15 mouse cellular contexts compared by ENCODE assay signal in the genomic region with DNA sequence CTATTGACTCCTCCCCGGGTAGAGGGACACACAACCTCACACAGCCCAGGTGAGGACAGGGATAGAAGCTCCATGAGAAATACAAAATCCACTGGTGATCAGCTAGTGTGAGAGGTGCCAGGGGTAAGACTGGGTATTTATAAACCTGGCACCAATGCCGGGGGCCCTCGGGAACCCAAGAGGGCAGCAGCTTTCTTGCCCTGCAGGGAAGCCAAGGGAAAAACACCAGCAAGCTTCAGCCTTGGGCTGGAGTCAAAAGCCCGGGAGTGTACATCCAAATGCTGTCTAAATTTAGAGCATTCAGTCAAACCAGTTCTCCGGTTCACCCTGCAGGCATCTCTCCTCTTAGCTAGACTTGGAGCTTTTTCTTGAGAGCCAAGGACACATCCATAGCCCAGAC. TPM values are rescaled to one million over a fixed set of nuclear protein-coding genes. Genes with fewer than 3 reads are reported as not detected.
DNase-seq lines count a peak whose midpoint lies in the region; ATAC-seq and TF ChIP-seq lines count a peak whose summit lies in the region.
"Had no signal": no experiment of that assay in that cellular context is flagged by ENCODE, and none has a peak within 500 bp of the region (broad histone marks: within the 10 kb centered on the region; RNA-seq: fewer than 3 reads in every experiment).

No protein-coding gene starts in this region.

- H3K4me3 ChIP-seq in heart, embryonic 11.5 days (ENCODE audit: low read depth, low read length): no peak overlapping the region
- H3K4me3 ChIP-seq in kidney, adult 2 months (ENCODE audit: insufficient read depth, low read depth, low read length): no peak overlapping the region
- H3K4me3 ChIP-seq in forebrain, embryonic 13.5 days: no peak overlapping the region
- no peak overlapping the region for H3K4me3 ChIP-seq in forebrain, embryonic 12.5 days (replicated peaks)
- H3K4me3 ChIP-seq: erythroblast, embryonic 14.5 days; limb, embryonic 12.5 days had no signal

- no peaks in the 10 kb centered on the region for H3K9me3 ChIP-seq in heart, embryonic 11.5 days (replicated peaks; ENCODE audit: control insufficient read depth, low read length)
- no peaks in the 10 kb centered on the region for H3K9me3 ChIP-seq in forebrain, embryonic 13.5 days (replicated peaks)
- no peaks in the 10 kb centered on the region for H3K9me3 ChIP-seq in forebrain, embryonic 12.5 days
- H3K9me3 ChIP-seq: limb, embryonic 12.5 days had no signal

- H3K27me3 ChIP-seq in heart, embryonic 11.5 days (ENCODE audit: control insufficient read depth, insufficient read depth, low read length): no peaks in the 10 kb centered on the region
- H3K27me3 ChIP-seq in kidney, adult 2 months (replicated peaks; ENCODE audit: control insufficient read depth, insufficient read depth, low read length): no peaks in the 10 kb centered on the region
- no peaks in the 10 kb centered on the region for H3K27me3 ChIP-seq in forebrain, embryonic 13.5 days
- H3K27me3 ChIP-seq in forebrain, embryonic 12.5 days: no peaks in the 10 kb centered on the region
- H3K27me3 ChIP-seq: limb, embryonic 12.5 days had no signal

- no peak for ATAC-seq in heart, embryonic 11.5 days (replicated peaks; ENCODE audit: insufficient number of reproducible peaks, low FRiP score, low TSS enrichment)
- ATAC-seq in forebrain, embryonic 13.5 days: no peak
- ATAC-seq in forebrain, embryonic 12.5 days (ENCODE audit: low FRiP score): no peak
- ATAC-seq: intestine, embryonic 16.5 days had no signal

- H3K4me2 ChIP-seq in heart, embryonic 11.5 days: no peak overlapping the region
- H3K4me2 ChIP-seq in forebrain, embryonic 13.5 days: no peak overlapping the region
- H3K4me2 ChIP-seq in forebrain, embryonic 12.5 days: no peak overlapping the region
- H3K4me2 ChIP-seq: limb, embryonic 12.5 days; midbrain, embryonic 11.5 days had no signal

- DNase-seq in heart, adult 18-20 months: peak; percentile 61 to 80
- DNase-seq in cerebellum, postnatal 10 days: peak; percentile 59 to 77
- peak; percentile 23 to 46 for DNase-seq in gastrocnemius, postnatal 36 days
- no peak for DNase-seq in kidney, adult 2 months
- DNase-seq: kidney, postnatal 36 days; lung, postnatal 36 days had no signal

- no peak overlapping the region for H3K27ac ChIP-seq in heart, embryonic 11.5 days (ENCODE audit: low read depth, low read length)
- H3K27ac ChIP-seq in kidney, adult 2 months (ENCODE audit: insufficient read depth, low read depth, low read length): no peak overlapping the region
- no peak overlapping the region for H3K27ac ChIP-seq in forebrain, embryonic 13.5 days
- no peak overlapping the region for H3K27ac ChIP-seq in forebrain, embryonic 12.5 days
- H3K27ac ChIP-seq: limb, embryonic 12.5 days had no signal

- no peak for TF ChIP-seq POLR2A in kidney, adult 2 months (IDR thresholded peaks at IDR 0.05; ENCODE audit: low read depth, low read length)

- no peaks in the 10 kb centered on the region for H3K4me1 ChIP-seq in heart, embryonic 11.5 days (ENCODE audit: control insufficient read depth, insufficient read depth, low read length)
- no peaks in the 10 kb centered on the region for H3K4me1 ChIP-seq in kidney, adult 2 months (ENCODE audit: control insufficient read depth, insufficient read depth, low read length)
- H3K4me1 ChIP-seq in forebrain, embryonic 13.5 days: no peaks in the 10 kb centered on the region
- H3K4me1 ChIP-seq in forebrain, embryonic 12.5 days: no peaks in the 10 kb centered on the region
- H3K4me1 ChIP-seq: limb, embryonic 12.5 days had no signal

- no peak for TF ChIP-seq CTCF in kidney, adult 2 months (conservative IDR thresholded peaks at IDR 0.05; ENCODE audit: insufficient read depth, insufficient read length, low read depth, low read length)

- no peak overlapping the region for H3K9ac ChIP-seq in heart, embryonic 11.5 days (ENCODE audit: low read depth, low read length)
- H3K9ac ChIP-seq in forebrain, embryonic 13.5 days: no peak overlapping the region
- H3K9ac ChIP-seq in forebrain, embryonic 12.5 days: no peak overlapping the region
- H3K9ac ChIP-seq: limb, embryonic 12.5 days had no signal

- WGBS in heart, embryonic 11.5 days (ENCODE audit: insufficient replicate concordance): 65% methylated on average over 5 of the region's 5 CpGs
- WGBS in kidney, adult 2 months: 79% methylated on average over 5 of the region's 5 CpGs
- WGBS in forebrain, embryonic 13.5 days: 92% methylated on average over 5 of the region's 5 CpGs
- WGBS in forebrain, embryonic 12.5 days: 89% methylated on average over 5 of the region's 5 CpGs

- no peaks in the 10 kb centered on the region for H3K36me3 ChIP-seq in heart, embryonic 11.5 days (ENCODE audit: control insufficient read depth, insufficient read depth, low read length)
- no peaks in the 10 kb centered on the region for H3K36me3 ChIP-seq in kidney, adult 2 months (ENCODE audit: control insufficient read depth, insufficient read depth, low read length)
- H3K36me3 ChIP-seq in forebrain, embryonic 13.5 days (ENCODE audit: poor library complexity, severe bottlenecking): no peaks in the 10 kb centered on the region
- no peaks in the 10 kb centered on the region for H3K36me3 ChIP-seq in forebrain, embryonic 12.5 days (replicated peaks)
- H3K36me3 ChIP-seq: G1E; limb, embryonic 12.5 days had no signal

- intact Hi-C loops in gastrocnemius, postnatal 36 days (cut with DNase I): no loop called here

RNA-seq across cellular contexts. Expression of gene Dynlrb2, which starts 38.1 kb away (rescaled TPM):
- 1 to 10 TPM in 1 of 2 experiments, not detected in 1; 1.1 TPM for total RNA-seq in heart, adult 18-20 months (2021)
- polyA plus RNA-seq in heart, embryonic 11.5 days (2014; fragmentation: Nextera tagmentation; extraction: Ambion mirVana): not detected in 2 replicates
- total RNA-seq in gastrocnemius, postnatal 36 days (2021): not detected
- 2.2 TPM in 2 replicates for polyA plus RNA-seq in kidney, adult 2 months (2012; rRNA removed)
- polyA plus RNA-seq in forebrain, embryonic 13.5 days (2015; fragmentation: Nextera tagmentation; extraction: Ambion mirVana): 11.7 and 14.4 TPM in 2 replicates
- polyA plus RNA-seq in forebrain, embryonic 12.5 days (2016; fragmentation: Nextera tagmentation; extraction: Ambion mirVana): 4.6 and 9.8 TPM in 2 replicates
- total RNA-seq: G1E had no signal
- polyA plus RNA-seq: erythroblast, embryonic 14.5 days; G1E; intestine, embryonic 16.5 days; limb, embryonic 12.5 days; liver, embryonic 16.5 days had no signal
